Mouse (Mus musculus) natural killer cell, adult 2 months (primary cell): ENCODE measurements at regions not wholly inside any gene's neighbourhood (a gene's known extent, or its start where the extent isn't known, plus 50 kb on each side); places are given as distances from the start of the nearest gene placed in this dataset.

Source experiments
- DNase-seq, 2 experiments: peaks; one replicate each; pipeline ENCODE4 v3.0.0; 2022; ENCODE audit warnings: low spot score in 2 of 2

DNA sequence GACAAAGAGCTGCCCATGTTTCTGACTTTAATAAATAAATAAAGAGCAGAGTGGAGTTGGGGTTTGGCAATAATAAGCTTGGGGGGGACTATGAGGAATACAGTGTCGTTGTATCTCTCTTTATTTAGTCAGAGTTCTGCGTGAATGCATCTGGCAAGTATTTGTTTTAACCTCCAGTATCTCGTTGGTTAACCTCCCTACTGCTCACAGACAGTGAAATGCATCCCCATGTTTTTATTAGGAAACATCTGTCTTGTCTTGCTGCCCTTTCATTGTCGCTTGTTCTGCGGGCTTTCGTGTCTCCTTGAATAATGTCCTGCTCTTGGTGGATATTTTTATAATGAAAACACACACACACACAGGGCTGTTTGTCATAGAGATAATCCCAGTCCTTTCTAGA lies 118.8 kb upstream of the Ccdc54 start:
- DNase-seq = no peak

DNA sequence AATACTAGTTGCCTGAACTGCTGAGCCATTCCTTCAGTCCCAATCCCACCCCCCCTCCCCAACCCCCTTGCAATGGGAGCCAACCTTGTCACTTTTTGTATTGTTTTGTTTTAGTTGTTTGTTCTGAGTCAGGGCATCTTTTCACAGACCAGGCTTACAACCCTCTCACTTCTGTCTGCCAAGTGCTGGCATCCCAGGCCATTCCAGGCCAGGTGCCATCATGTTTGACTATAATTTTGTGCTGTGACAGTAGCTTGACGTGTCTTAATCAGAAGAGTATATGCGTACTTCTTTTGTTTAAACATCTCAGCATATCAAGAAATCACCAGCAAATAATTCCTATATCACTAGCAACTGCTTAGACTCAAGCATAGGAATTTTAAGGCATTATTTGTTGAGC lies 117.0 kb upstream of the Ccdc54 start:
- DNase-seq = no peak

DNA sequence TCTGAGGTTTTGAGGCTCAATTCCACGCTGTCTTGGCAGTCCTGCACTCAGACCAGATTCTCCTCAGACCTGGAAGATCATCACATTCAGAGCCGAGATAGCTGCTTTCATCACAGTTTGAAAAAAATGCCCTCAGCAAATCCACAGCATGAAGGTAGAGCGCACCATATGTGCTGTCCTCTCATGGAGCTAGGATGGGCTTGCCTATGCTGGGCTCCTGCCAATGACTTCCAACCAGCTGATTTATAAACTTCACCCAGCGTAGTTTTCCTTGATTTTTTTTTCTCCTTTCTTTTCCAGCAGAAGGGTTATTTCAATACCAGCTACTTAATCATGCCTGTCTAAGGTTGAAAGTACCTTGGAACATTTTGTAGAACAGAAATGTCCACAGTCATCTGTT lies 115.0 kb upstream of the Ccdc54 start:
- no peak for DNase-seq

DNA sequence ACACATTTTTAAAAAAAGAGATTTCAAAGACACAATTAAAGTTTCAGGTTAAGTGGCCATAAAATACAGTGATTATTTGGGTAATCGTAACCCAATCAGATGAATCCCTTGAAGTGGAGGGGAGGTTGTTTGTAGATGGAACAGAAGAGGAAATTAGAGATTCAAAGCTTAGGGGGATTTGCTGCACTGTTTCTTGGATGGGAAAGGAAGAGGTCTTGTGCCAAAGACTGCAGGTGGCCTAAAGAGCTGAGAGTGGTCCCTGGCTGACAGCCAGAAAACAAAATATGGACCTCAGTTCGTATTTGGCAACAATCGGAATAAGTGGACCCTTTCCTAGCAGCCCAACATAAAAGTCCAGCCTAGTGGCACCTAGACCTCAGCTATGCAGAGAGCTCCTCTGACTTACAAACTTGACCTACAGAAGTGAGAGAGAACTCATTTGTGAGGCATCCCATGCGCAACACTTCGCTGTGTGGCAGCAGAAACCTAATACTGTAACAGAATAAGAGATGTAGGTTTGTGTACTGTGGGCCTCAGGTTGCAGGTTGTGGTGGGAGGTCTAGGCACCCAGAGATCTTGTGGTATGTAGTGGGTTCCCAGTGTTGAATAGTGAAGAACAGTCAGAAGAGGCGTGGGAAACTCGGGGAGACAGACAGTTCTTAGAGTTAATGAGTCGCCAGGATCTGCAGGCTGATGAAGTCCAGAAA lies 110.0 kb upstream of the Ccdc54 start:
- no peak for DNase-seq

DNA sequence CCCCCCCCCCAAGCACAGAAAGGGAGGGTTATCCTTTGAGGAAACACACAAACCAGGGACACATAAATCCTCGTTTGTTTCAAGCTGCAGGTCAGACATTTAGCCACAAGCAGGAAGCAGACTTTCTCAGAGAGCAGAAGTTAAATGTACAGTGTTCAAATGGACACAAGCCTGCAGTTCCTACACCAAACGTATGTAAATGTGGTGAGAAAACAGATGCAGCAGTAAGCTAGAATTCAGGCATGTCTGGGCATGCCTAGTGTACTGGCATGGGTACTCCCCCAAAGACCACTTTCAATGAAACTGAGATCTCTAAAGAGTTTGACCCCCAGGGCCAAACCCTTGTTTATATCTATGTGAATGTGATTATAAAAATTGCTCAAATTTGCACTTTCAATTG lies 109.2 kb upstream of the Ccdc54 start:
- DNase-seq = no peak

DNA sequence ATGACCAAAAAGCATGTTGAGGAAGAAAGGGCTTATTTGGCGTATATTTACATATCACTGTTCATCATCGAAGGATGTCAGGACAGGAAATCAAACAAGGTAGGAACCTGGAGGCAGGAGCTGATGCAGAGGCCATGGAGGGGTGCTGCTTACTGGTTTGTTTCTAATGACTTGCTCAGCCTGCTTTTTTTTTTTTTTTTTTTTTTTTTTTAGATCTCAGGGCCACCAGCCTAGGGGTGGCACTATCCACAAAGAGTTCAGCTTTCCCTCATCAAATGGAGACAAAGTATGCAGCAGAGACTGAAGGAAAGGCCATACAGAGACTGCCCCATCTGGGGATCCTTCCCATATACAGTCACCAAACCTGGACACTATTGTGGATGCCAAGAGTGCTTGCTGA lies 106.8 kb upstream of the Ccdc54 start:
- no peak for DNase-seq

DNA sequence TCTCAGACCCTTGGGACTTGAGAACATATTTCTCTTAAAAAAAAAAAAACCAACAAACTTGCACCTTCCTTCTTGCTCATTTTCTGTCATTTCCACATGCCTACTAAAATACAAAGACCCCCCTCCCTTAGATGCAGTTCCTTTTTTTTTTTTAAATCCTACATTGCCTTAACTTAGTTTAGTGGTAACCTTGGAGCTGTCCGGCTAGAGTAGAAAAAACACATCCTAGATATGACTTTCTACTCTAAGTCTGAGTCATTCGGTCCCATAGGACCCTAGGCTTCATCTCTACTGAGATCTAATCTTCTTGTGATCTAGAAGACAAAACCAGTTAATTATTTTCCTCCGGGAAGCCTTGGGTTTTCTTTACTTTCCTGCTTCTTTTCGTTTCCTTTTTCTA lies 105.1 kb upstream of the Ccdc54 start:
- DNase-seq = no peak

DNA sequence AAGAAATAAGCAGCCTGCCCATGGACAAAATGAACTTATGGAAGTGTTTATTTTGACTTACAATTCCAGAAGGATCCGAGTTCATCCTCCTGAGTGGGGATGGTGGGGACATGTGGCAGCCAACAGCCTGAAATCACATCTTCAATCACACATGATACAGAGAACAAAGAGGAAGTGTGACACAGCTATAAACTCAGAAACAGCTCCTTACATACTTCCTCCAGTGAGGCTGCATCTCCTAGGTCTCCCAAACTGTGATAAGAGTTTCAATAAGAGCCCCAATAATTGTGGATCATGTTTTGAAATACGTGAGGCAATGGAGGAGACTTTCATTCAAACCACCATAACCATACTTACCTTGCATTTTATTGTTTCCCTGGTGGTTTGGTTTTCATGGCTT lies 103.1 kb upstream of the Ccdc54 start:
- no peak for DNase-seq

DNA sequence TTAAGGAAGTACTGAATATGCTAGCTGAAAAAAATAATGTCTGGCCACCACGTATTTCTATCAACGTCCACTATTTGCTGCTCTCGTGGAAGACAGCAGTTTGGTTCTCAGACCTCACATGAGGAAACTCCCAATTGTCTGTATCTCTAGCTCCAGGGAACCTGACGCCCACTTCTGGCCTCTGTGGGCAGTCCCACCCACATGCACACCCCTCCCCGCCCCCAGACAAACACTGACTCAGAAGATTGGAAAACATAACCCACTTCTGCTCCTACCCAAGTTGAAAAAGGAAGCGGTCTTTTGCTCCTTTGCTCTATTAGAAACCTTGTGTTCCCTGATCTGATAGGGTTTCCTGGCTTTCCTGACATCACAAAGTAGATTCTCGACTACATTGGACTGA lies 99.9 kb upstream of the Ccdc54 start:
- DNase-seq = no peak

DNA sequence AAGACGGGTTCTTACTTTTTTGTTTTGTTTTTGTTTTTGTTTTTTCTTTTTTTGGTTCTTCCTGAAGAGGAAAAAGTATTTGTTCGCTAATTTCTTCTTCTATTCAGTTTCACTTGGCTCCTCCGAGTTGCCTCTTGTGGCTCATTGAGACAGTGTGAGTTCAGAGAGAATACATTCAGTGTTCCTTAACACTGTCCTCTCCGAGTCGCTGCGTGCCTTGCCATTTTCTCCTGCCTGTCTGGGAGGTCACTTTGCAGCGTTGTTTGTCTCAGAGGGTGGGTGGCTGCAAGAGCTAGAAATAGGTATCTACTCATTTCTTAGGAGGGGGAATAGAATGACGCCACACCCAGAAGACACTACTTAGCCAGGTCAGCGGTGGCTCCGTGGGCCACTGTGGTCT lies 98.6 kb upstream of the Ccdc54 start:
- DNase-seq = no peak

DNA sequence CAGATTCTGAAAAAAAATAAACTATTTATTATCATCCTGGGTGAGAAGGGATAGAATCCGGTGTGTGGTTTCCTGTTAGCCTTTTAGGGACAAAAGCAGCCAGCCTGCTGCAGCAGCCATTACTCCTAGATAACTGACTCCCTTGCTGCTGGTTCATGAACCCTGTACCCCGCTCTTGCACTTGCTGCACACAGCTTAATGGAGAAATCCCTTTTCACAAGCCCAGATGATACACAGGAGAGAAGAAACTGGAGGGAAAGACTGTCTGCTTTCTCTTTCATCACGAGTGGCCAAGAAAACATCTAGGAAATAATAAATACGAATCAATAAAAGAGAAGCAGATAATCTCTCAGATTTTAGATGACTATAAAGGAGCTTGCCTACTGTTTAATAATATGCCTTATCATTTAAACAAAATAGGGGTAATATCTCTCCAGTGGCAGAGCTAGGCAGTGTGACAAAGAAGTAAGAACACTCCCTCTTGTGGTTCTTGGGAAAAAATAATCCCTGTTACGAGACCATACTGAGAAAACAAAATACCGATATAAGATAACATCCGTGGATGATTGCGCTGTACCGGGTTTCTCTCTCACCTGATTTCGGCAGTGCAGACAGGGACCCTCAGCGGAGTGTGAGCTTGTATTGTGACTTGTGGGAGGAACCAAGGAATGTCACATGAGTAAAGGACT lies 98.0 kb upstream of the Ccdc54 start:
- no peak for DNase-seq

DNA sequence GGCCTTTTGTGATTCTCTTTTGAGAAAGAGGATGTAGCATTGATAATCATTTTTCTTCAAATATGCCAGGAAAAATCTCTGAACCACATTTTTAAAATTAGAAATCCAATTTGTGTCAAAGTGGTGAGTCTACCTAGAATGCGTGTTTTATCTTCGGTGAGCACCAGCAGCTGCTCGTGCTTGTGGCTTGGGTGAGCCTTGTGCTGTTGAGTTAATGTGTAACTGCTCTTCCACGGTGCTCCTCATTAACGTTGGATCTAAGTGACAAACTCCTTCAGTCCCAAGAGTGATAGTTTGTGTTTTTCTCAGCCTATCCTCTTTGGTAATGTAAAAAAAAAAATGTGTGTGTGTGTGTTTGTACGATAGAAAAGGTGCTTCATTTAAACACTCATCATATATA lies 88.7 kb upstream of the Ccdc54 start:
- no peak for DNase-seq

DNA sequence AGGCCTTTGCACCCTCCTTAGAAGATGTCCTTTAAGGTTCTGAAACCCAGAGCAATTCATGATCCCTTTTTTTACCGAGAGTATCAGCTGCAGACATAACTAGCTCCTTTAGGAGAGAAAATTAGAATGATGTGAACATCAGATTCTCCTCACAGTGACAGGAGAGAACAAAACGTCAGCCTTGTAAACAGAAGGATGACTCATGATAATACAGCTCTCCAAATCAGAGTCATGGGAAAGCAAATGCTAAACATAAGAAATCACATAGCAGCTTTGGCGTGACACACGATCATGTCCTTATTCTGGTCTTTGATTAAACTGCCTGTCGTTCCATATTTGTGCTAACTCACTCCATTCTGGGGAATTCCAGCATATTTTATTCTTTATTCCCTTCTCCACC lies 82.4 kb upstream of the Ccdc54 start:
- DNase-seq = no peak

DNA sequence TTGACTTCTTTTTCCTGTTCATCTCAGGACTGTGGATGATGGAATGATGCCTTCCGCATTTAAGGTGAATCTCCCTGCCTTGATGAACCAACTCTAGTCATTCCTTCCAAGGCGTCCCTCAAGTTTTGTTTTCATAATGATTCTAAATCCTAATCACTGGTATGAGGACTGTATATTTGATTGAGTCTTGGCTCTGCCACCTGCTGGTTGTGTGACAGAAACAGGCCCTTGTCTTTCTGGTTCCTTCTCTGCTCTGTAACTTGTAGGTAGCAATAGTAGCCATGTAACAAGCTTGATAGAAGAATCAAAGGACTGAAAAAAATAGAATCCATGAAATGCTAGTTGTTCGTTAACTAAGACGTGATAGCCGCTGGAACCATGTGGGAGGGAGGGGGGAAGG lies 81.8 kb upstream of the Ccdc54 start:
- DNase-seq = no peak

DNA sequence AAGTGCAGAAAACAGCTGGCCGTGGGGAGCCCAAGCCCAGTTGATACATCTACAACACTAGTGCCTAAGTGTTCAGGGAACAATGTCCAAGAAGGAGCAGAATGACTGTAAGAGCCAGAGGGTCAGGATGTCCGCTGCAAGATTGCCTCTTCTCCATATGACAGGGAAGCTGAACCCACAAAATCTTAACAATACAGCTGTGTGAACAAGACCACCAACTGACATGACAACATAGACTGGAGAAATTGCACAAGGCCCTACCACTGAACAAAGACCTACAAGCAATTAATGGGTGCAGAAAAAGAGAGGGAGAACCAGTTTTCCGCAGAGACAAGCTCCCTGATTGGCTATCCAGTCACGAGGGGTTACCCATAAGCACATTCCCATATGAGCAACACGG lies 80.2 kb upstream of the Ccdc54 start:
- no peak for DNase-seq

DNA sequence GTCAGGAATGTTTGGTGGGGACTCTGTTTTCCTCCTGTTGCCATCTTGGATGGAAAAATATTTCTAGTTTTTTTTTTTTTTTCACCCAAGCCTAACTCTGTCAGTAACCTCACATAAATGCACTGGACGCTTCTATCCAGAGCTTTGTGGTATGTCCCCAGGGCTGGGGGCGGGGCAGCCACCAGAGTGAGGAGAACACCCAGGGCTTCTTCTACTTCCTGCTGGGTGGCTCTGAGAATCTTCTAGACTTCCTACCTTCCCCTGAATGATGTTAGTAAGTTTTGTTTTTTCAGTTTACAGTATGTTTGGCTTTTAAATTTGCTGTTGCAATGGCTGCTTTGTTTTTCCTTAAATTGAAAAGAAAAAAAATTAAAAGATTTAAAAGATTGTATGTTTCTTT lies 73.3 kb upstream of the Ccdc54 start:
- no peak for DNase-seq
